Mouse (Mus musculus) liver, postnatal 0 days (tissue): Measurements from ENCODE around the gene Ehmt2.

Experiments used
- CTCF ChIP-seq: sonication (generic); IDR thresholded peaks from 2 replicates; pipeline ENCODE4 v1.5.1; 2016; ENCODE audit warnings: antibody characterized with exemption, low read depth
- EP300 ChIP-seq: IDR thresholded peaks from 2 replicates; pipeline ENCODE4 v1.6.1; 2016; ENCODE audit warnings: antibody characterized with exemption, low read depth, mild to moderate bottlenecking

- TF ChIP-seq CTCF (no peak), EP300 (no peak)
Observed at GRCm38 (mm10) chr17:34853511-34853910, 44.8 kb upstream of the Ehmt2 start.
